In genomic region chr4:99289286-99289685, GRCm38 (mm10) we compare ENCODE assay signal across 29 mouse cellular contexts. TPM values are rescaled to one million over a fixed set of nuclear protein-coding genes. Genes with fewer than 3 reads are reported as not detected.
"Had no signal": no experiment of that assay in that cellular context is flagged by ENCODE, and none has a peak within 500 bp of the region (broad histone marks: within the 10 kb centered on the region; RNA-seq: fewer than 3 reads in every experiment).

No protein-coding gene starts in this region.

- H3K36me3 ChIP-seq: embryonic facial prominence, embryonic 10.5 days; embryonic facial prominence, embryonic 12.5 days; embryonic facial prominence, embryonic 13.5 days; embryonic facial prominence, embryonic 15.5 days; forebrain, embryonic 10.5 days; forebrain, embryonic 12.5 days; forebrain, embryonic 15.5 days had no signal

- DNase-seq: cerebellum, adult 2 months; cerebellum, adult 8-10 months; cerebellum, adult 9-10 months; cerebellum, adult 9-11 months; cerebellum, postnatal 10 days; cerebellum, postnatal 14 days; cerebellum, postnatal 25 days; cerebellum, postnatal 36 days; embryo, embryonic 11 days; forebrain, postnatal 0 days; gastrocnemius, adult 2 months; gastrocnemius, postnatal 10 days; gastrocnemius, postnatal 14 days; gastrocnemius, postnatal 25 days; gastrocnemius, postnatal 36 days; heart, adult 18-20 months; heart, adult 2 months had no signal

- H3K9ac ChIP-seq: embryonic facial prominence, embryonic 12.5 days; embryonic facial prominence, embryonic 13.5 days; embryonic facial prominence, embryonic 15.5 days; forebrain, embryonic 12.5 days; forebrain, embryonic 13.5 days; forebrain, embryonic 15.5 days; forebrain, postnatal 0 days had no signal

- H3K27ac ChIP-seq: embryonic facial prominence, embryonic 10.5 days; embryonic facial prominence, embryonic 12.5 days; embryonic facial prominence, embryonic 13.5 days; embryonic facial prominence, embryonic 15.5 days; forebrain, embryonic 10.5 days; forebrain, embryonic 12.5 days; forebrain, embryonic 13.5 days; forebrain, embryonic 15.5 days; gastrocnemius, adult 2 months; heart, adult 2 months had no signal

- H3K4me3 ChIP-seq: embryonic facial prominence, embryonic 10.5 days; embryonic facial prominence, embryonic 12.5 days; embryonic facial prominence, embryonic 13.5 days; embryonic facial prominence, embryonic 15.5 days; erythroblast, embryonic 14.5 days; forebrain, embryonic 10.5 days; forebrain, embryonic 12.5 days; forebrain, embryonic 13.5 days; forebrain, embryonic 15.5 days; gastrocnemius, adult 2 months; heart, adult 2 months had no signal

- H3K9me3 ChIP-seq: embryonic facial prominence, embryonic 10.5 days; embryonic facial prominence, embryonic 12.5 days; embryonic facial prominence, embryonic 13.5 days; embryonic facial prominence, embryonic 15.5 days; forebrain, embryonic 10.5 days; forebrain, embryonic 12.5 days; forebrain, embryonic 13.5 days; forebrain, embryonic 15.5 days had no signal

- H3K27me3 ChIP-seq: embryonic facial prominence, embryonic 12.5 days; embryonic facial prominence, embryonic 13.5 days; embryonic facial prominence, embryonic 15.5 days; forebrain, embryonic 12.5 days; forebrain, embryonic 15.5 days had no signal

- ATAC-seq: forebrain, embryonic 13.5 days; forebrain, embryonic 14.5 days; forebrain, embryonic 15.5 days; forebrain, embryonic 16.5 days; forebrain, postnatal 0 days had no signal

- H3K4me1 ChIP-seq: embryonic facial prominence, embryonic 12.5 days; embryonic facial prominence, embryonic 13.5 days; embryonic facial prominence, embryonic 15.5 days; forebrain, embryonic 15.5 days had no signal

- H3K4me2 ChIP-seq: embryonic facial prominence, embryonic 12.5 days; embryonic facial prominence, embryonic 13.5 days; embryonic facial prominence, embryonic 15.5 days; forebrain, embryonic 12.5 days; forebrain, embryonic 13.5 days; forebrain, embryonic 15.5 days had no signal

RNA-seq across cellular contexts. Expression of gene Gm12689, which starts 6.4 kb away (rescaled TPM):
- polyA plus RNA-seq: embryonic facial prominence, embryonic 10.5 days; embryonic facial prominence, embryonic 11.5 days; erythroblast, embryonic 14.5 days had no signal
